Mouse (Mus musculus): ENCODE data around the gene Tssk1. TPM values are rescaled to one million over a fixed set of nuclear protein-coding genes. Genes with fewer than 3 reads are reported as not detected.

Gene Tssk1
- 0.14 TPM in 1 of 2 replicates, not detected in the other for polyA plus RNA-seq (2015; fragmentation: Nextera tagmentation; extraction: Ambion mirVana)

DNA sequence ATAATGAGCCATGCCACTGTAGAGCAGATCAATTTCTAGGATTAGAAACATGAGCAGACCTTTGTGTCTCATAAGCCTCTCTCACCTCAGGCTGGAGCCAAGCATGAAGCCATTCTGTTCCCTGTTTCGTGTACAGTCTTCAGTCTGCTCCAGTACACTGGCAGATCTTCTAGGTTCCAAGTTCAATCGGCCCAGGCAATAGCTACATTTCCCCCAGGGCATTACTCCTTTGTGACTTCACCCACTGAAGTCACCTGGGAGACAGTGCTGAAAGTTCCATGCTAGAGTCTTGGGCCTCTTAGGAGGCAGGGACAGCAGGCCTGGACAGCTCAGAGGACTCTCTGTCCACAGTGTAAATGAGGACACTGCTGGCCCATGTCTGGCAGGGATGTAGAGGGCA, at the start of gene Tssk1:
Gene Tssk1 (plus strand): TSS at position 301 of the 400 bp plus-strand sequence.
- Histone ChIP-seq H3K9me3 (no peaks in the 10 kb centered on the region), H3K36me3 (peaks cover 11% of the 10 kb centered on the region), H3K4me1 (peaks cover 24% of the 10 kb centered on the region), H3K4me3 (no peak within 1 kb of the TSS), H3K9ac (no peak within 1 kb of the TSS), H3K27ac (no peak within 1 kb of the TSS), H3K27me3 (no peaks in the 10 kb centered on the region), H3K4me2 (no peak within 1 kb of the TSS)
- 74% methylated on average over 2 of the region's 2 CpGs for WGBS
- no peak for ATAC-seq (ENCODE audit: insufficient number of reproducible peaks, insufficient read depth, low FRiP score, low TSS enrichment, low read depth)

DNA sequence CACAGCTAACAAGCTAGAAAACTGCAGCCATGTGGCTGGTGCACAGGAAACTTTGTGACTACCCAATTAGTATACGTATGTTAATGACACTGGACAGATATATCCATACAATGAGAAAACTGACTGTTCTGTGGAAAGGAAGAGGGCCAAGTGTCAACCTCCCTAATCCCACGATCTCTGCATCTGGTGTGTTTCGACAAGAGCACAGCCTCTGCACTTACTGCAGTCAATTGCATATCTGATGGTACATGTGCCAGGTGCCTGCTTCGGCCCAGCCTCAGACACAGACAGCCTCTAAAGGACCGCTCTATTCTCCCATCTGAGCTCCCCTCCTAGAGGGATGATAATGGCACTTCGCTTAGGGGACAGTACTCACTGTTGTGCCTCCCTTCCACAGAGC, 45.6 kb upstream of the Tssk1 start:
- Histone ChIP-seq H3K4me2 (no peak overlapping the region), H3K27me3 (no peaks in the 10 kb centered on the region), H3K4me1 (no peaks in the 10 kb centered on the region), H3K36me3 (peaks cover 94% of the 10 kb centered on the region), H3K9me3 (no peaks in the 10 kb centered on the region), H3K9ac (no peak overlapping the region), H3K27ac (no peak overlapping the region), H3K4me3 (no peak overlapping the region)
- 97% methylated on average over 6 of the region's 6 CpGs for WGBS
- ATAC-seq (ENCODE audit: insufficient number of reproducible peaks, insufficient read depth, low FRiP score, low TSS enrichment, low read depth) = no peak

DNA sequence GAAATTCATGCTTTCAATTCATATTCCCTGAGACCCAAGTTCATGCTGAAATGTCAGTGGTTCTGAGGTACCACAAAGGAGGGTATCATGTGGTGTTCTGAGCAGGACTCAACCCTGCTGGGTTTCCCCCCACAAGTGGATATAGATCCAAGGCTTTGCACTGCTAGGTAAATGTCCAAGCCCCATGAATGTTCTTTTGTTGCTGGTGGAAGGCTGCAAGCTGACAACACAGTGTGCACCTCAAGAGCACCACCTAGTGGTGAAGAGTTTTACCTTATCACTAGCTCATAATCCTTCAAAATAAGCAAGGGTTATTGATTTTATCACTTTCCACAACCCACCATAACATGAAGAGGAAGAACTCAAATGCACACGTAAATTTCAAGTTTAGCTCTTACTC, 45.1 kb upstream of the Tssk1 start:
- 27% methylated on average over 1 of the region's 1 CpGs for WGBS

GRCm38 (mm10) chr16:17849486-17849885, 44.5 kb upstream of the Tssk1 start:
- peaks cover 92% of the 10 kb centered on the region for H3K36me3 ChIP-seq
- WGBS = 83% methylated on average over 6 of the region's 6 CpGs
- no peak for ATAC-seq (ENCODE audit: insufficient number of reproducible peaks, insufficient read depth, low FRiP score, low TSS enrichment, low read depth)

More for the DNA sequence above, 45.1 kb upstream of the Tssk1 start:
- Histone ChIP-seq H3K27me3 (no peaks in the 10 kb centered on the region), H3K4me1 (no peaks in the 10 kb centered on the region), H3K4me3 (no peak overlapping the region), H3K9me3 (no peaks in the 10 kb centered on the region), H3K4me2 (no peak overlapping the region), H3K9ac (no peak overlapping the region), H3K27ac (no peak overlapping the region), H3K36me3 (peaks cover 92% of the 10 kb centered on the region)
- ATAC-seq (ENCODE audit: insufficient number of reproducible peaks, insufficient read depth, low FRiP score, low TSS enrichment, low read depth) = no peak

GRCm38 (mm10) chr16:17851331-17851730, 42.7 kb upstream of the Tssk1 start:
- no peak overlapping the region for H3K9ac ChIP-seq
- H3K4me3 ChIP-seq = no peak overlapping the region
- WGBS = 96% methylated on average over 5 of the region's 5 CpGs
- H3K4me2 ChIP-seq = no peak overlapping the region
- H3K27me3 ChIP-seq = no peaks in the 10 kb centered on the region
- H3K27ac ChIP-seq = no peak overlapping the region
- no peak for ATAC-seq (ENCODE audit: insufficient number of reproducible peaks, insufficient read depth, low FRiP score, low TSS enrichment, low read depth)
- peaks cover 89% of the 10 kb centered on the region for H3K36me3 ChIP-seq
- H3K9me3 ChIP-seq = no peaks in the 10 kb centered on the region
- H3K4me1 ChIP-seq = no peaks in the 10 kb centered on the region

More at GRCm38 (mm10) chr16:17849486-17849885, 44.5 kb upstream of the Tssk1 start:
- Histone ChIP-seq H3K4me1 (no peaks in the 10 kb centered on the region), H3K9me3 (no peaks in the 10 kb centered on the region), H3K27ac (no peak overlapping the region), H3K4me2 (no peak overlapping the region), H3K9ac (no peak overlapping the region), H3K4me3 (no peak overlapping the region), H3K27me3 (no peaks in the 10 kb centered on the region)

DNA sequence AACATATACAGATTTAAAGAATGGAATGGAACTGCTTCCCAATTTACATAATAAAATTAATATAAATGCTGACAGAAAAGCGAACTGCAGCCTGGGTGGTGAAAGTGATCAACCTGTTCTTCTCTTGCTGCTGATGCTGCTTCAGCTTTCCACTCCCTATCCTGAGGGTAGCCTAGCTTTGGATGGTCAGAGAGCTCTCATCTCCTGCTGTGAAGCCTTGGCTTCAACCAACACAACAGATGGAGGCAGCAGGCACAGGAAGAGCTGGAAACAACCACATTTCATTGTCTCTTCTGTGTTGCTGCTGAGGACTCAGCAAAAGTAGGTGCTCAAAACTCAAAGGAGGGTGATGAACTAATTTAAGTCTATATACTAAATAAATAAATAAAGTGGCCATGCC, 42.2 kb upstream of the Tssk1 start:
- no peaks in the 10 kb centered on the region for H3K9me3 ChIP-seq
- H3K4me1 ChIP-seq = no peaks in the 10 kb centered on the region
- H3K9ac ChIP-seq = no peak overlapping the region
- H3K4me2 ChIP-seq = no peak overlapping the region
- no peak overlapping the region for H3K27ac ChIP-seq
- WGBS = 93% methylated on average over 1 of the region's 1 CpGs
- H3K4me3 ChIP-seq = no peak overlapping the region
- H3K36me3 ChIP-seq = peaks cover 89% of the 10 kb centered on the region
- no peaks in the 10 kb centered on the region for H3K27me3 ChIP-seq
- ATAC-seq (ENCODE audit: insufficient number of reproducible peaks, insufficient read depth, low FRiP score, low TSS enrichment, low read depth) = no peak

DNA sequence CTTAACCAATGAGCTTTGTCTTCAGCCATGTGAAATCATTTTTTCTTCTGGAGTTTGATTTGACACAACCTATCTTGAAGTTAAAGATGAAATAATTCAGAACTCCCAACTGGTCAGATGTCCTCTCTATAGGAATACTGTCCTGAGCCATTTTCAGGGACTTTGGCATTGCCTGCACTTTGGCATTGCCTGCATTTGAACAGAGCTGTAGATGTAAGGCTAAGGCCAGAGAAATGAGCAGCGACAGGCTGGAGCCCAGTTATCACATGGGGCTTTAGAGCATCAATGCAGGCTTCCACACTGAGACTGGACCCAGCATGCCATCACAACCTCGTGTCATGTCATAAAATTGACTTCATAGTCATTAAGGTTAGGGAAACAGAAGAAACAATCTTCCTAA, 40.8 kb upstream of the Tssk1 start:
- H3K27me3 ChIP-seq = no peaks in the 10 kb centered on the region
- WGBS = 86% methylated on average over 2 of the region's 2 CpGs
- no peak overlapping the region for H3K9ac ChIP-seq
- H3K4me3 ChIP-seq = no peak overlapping the region
- ATAC-seq (ENCODE audit: insufficient number of reproducible peaks, insufficient read depth, low FRiP score, low TSS enrichment, low read depth) = no peak
- H3K4me1 ChIP-seq = no peaks in the 10 kb centered on the region
- no peak overlapping the region for H3K27ac ChIP-seq
- no peak overlapping the region for H3K4me2 ChIP-seq
- no peaks in the 10 kb centered on the region for H3K9me3 ChIP-seq
- peaks cover 89% of the 10 kb centered on the region for H3K36me3 ChIP-seq

- WGBS = 88% methylated on average over 7 of the region's 7 CpGs
- Histone ChIP-seq H3K4me3 (no peak overlapping the region), H3K27me3 (no peaks in the 10 kb centered on the region), H3K9me3 (no peaks in the 10 kb centered on the region), H3K4me1 (0 out of 2 replicates have a peak, but pooled peaks cover 5% of the 10 kb centered on the region), H3K4me2 (no peak overlapping the region), H3K9ac (no peak overlapping the region), H3K36me3 (peaks cover 79% of the 10 kb centered on the region), H3K27ac (no peak overlapping the region)
- no peak for ATAC-seq (ENCODE audit: insufficient number of reproducible peaks, insufficient read depth, low FRiP score, low TSS enrichment, low read depth)
Observed at GRCm38 (mm10) chr16:17857157-17857556, 36.9 kb upstream of the Tssk1 start.

DNA sequence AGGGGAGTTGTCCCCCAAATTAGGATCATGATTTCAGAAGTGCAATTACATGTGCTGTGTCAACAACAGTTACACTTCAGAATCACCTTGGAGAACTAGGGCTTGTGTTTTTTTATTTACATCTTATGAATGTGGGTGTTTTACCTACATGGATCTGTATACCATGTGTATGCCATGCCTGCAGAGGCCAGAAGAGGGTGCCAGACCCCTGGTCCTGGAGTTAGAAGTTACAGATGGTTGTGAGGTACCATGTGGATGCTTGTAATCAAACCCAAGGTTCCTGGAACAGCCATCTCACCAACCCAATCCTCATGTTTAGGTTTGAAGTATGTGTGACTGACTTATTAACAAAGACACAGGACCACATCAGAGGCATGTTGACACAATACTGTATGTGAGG, 35.4 kb upstream of the Tssk1 start:
- Histone ChIP-seq H3K27ac (no peak overlapping the region), H3K36me3 (peaks cover 67% of the 10 kb centered on the region), H3K4me3 (no peak overlapping the region), H3K9me3 (no peaks in the 10 kb centered on the region), H3K9ac (no peak overlapping the region), H3K4me2 (no peak overlapping the region), H3K4me1 (0 out of 2 replicates have a peak, but pooled peaks cover 6% of the 10 kb centered on the region), H3K27me3 (no peaks in the 10 kb centered on the region)
- ATAC-seq (ENCODE audit: insufficient number of reproducible peaks, insufficient read depth, low FRiP score, low TSS enrichment, low read depth) = no peak

DNA sequence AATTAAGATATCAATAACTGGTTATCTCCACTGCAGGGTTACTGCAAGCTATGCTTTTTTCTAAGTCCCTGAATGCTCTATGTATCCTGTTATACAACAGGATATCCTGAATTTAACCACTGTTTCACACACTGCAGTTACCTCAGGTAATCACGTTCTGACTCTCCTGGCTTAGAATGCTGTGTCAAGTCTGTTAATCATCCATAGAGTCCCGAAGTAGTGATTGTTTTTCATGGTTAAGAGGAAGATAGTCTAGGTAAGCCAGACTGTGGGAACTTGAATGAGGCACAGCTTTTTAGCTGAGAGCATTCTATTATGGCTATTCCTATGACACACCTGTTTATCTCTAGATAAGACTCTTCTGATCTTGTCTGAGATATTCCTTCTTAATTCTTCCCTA, 28.7 kb upstream of the Tssk1 start:
- peaks cover 47% of the 10 kb centered on the region for H3K36me3 ChIP-seq
- ATAC-seq (ENCODE audit: insufficient number of reproducible peaks, insufficient read depth, low FRiP score, low TSS enrichment, low read depth) = no peak
- H3K27ac ChIP-seq = no peak overlapping the region
- no peak overlapping the region for H3K9ac ChIP-seq
- H3K4me1 ChIP-seq = 0 out of 2 replicates have a peak, but pooled peaks cover 4% of the 10 kb centered on the region
- 97% methylated on average over 2 of the region's 2 CpGs for WGBS
- H3K27me3 ChIP-seq = no peaks in the 10 kb centered on the region
- H3K9me3 ChIP-seq = no peaks in the 10 kb centered on the region
- no peak overlapping the region for H3K4me3 ChIP-seq
- no peak overlapping the region for H3K4me2 ChIP-seq

- ATAC-seq (ENCODE audit: insufficient number of reproducible peaks, insufficient read depth, low FRiP score, low TSS enrichment, low read depth) = no peak
- peaks cover 47% of the 10 kb centered on the region for H3K36me3 ChIP-seq
- no peak overlapping the region for H3K27ac ChIP-seq
Observed at GRCm38 (mm10) chr16:17865770-17866169, 28.3 kb upstream of the Tssk1 start.

GRCm38 (mm10) chr16:17871248-17871647, 22.8 kb upstream of the Tssk1 start:
- Histone ChIP-seq H3K4me3 (no peak overlapping the region), H3K4me2 (no peak overlapping the region), H3K9me3 (no peaks in the 10 kb centered on the region), H3K27me3 (no peaks in the 10 kb centered on the region), H3K36me3 (peaks cover 53% of the 10 kb centered on the region), H3K9ac (no peak overlapping the region), H3K27ac (no peak overlapping the region), H3K4me1 (no peaks in the 10 kb centered on the region)
- ATAC-seq (ENCODE audit: insufficient number of reproducible peaks, insufficient read depth, low FRiP score, low TSS enrichment, low read depth) = no peak
- WGBS = 81% methylated on average over 5 of the region's 5 CpGs

More at GRCm38 (mm10) chr16:17865770-17866169, 28.3 kb upstream of the Tssk1 start:
- Histone ChIP-seq H3K9me3 (no peaks in the 10 kb centered on the region), H3K27me3 (no peaks in the 10 kb centered on the region), H3K4me3 (no peak overlapping the region), H3K9ac (no peak overlapping the region), H3K4me1 (0 out of 2 replicates have a peak, but pooled peaks cover 4% of the 10 kb centered on the region), H3K4me2 (no peak overlapping the region)
- WGBS = 76% methylated on average over 6 of the region's 6 CpGs
